ENCODE assay signal across 8 mouse cellular contexts in genomic region chr11:77875847-77876759, GRCm38 (mm10). TPM values are rescaled to one million over a fixed set of nuclear protein-coding genes. Genes with fewer than 3 reads are reported as not detected.
DNase-seq lines count a peak whose midpoint lies in the region; ATAC-seq and TF ChIP-seq lines count a peak whose summit lies in the region.

No protein-coding gene starts in this region.

- peaks cover 3% of the 10 kb centered on the region for H3K4me1 ChIP-seq in heart, adult 2 months (ENCODE audit: control insufficient read depth, insufficient read depth, low read length)
- H3K4me1 ChIP-seq in heart, embryonic 15.5 days (replicated peaks), result peaks cover 47% of the 10 kb centered on the region
- H3K4me1 ChIP-seq in midbrain, embryonic 15.5 days, result peaks cover 49% of the 10 kb centered on the region

- peak in 1 of 2 experiments; percentile 35 for DNase-seq in heart, adult 2 months
- DNase-seq in heart, postnatal 25 days (ENCODE audit: low spot score), result no peak
- peak; percentile 49 for DNase-seq in cerebellum, adult 11 months
- DNase-seq in urinary bladder, postnatal 36 days (ENCODE audit: low spot score in 2 of 2), result no peak
- DNase-seq in left cerebral cortex, postnatal 10 days (ENCODE audit: extremely low spot score in 1 of 2, low spot score in 2 of 2), result no peak

- no peak overlapping the region for H3K9ac ChIP-seq in heart, adult 2 months (ENCODE audit: low read depth, low read length)
- no peak overlapping the region for H3K9ac ChIP-seq in heart, embryonic 15.5 days
- H3K9ac ChIP-seq in midbrain, embryonic 15.5 days, result no peak overlapping the region

- no peaks in the 10 kb centered on the region for H3K36me3 ChIP-seq in heart, adult 2 months (ENCODE audit: control insufficient read depth, insufficient read depth, low read length)
- H3K36me3 ChIP-seq in heart, embryonic 15.5 days, result no peaks in the 10 kb centered on the region
- H3K36me3 ChIP-seq in midbrain, embryonic 15.5 days (replicated peaks), result no peaks in the 10 kb centered on the region

- no peaks in the 10 kb centered on the region for H3K79me2 ChIP-seq in heart, adult 2 months (replicated peaks; ENCODE audit: control insufficient read depth, insufficient read depth, low read length)

- H3K9me3 ChIP-seq in heart, embryonic 15.5 days (replicated peaks), result no peaks in the 10 kb centered on the region
- no peaks in the 10 kb centered on the region for H3K9me3 ChIP-seq in midbrain, embryonic 15.5 days

- H3K4me2 ChIP-seq in heart, embryonic 15.5 days, result peak overlapping the region; percentile 49
- H3K4me2 ChIP-seq in midbrain, embryonic 15.5 days, result no peak overlapping the region

- intact Hi-C loops in heart, adult 2 months (cut with DNase I), result no loop called here
- intact Hi-C loops in heart, postnatal 25 days (cut with DNase I), result no loop called here
- intact Hi-C loops in left cerebral cortex, postnatal 10 days (cut with DNase I), result no loop called here

- WGBS in heart, adult 2 months, result 35% methylated on average over 26 of the region's 26 CpGs
- WGBS in heart, embryonic 15.5 days, result 30% methylated on average over 26 of the region's 26 CpGs
- WGBS in midbrain, embryonic 15.5 days, result 45% methylated on average over 26 of the region's 26 CpGs

- no peaks in the 10 kb centered on the region for H3K27me3 ChIP-seq in heart, adult 2 months (ENCODE audit: control insufficient read depth, insufficient read depth, low read length)
- H3K27me3 ChIP-seq in heart, embryonic 15.5 days, result no peaks in the 10 kb centered on the region
- no peaks in the 10 kb centered on the region for H3K27me3 ChIP-seq in midbrain, embryonic 15.5 days (replicated peaks)

- H3K4me3 ChIP-seq in heart, adult 2 months, result no peak overlapping the region
- H3K4me3 ChIP-seq in heart, embryonic 15.5 days, result peak overlapping the region; percentile 3; the same call in 1 of the 2 replicates
- no peak overlapping the region for H3K4me3 ChIP-seq in midbrain, embryonic 15.5 days

- no peak for TF ChIP-seq CTCF in heart, adult 2 months (IDR thresholded peaks at IDR 0.05)

- TF ChIP-seq POLR2A in heart, adult 2 months (IDR thresholded peaks at IDR 0.05; ENCODE audit: insufficient read depth, low read depth, low read length), result no peak

- ATAC-seq in heart, embryonic 15.5 days (replicated peaks; ENCODE audit: insufficient number of reproducible peaks, insufficient read depth, low FRiP score, low read depth), result peak; percentile 66
- ATAC-seq in midbrain, embryonic 15.5 days (replicated peaks), result peak; percentile 43
- no peak for ATAC-seq in erythroblast, adult 5-6 weeks (replicated peaks; ENCODE audit: low FRiP score, poor library complexity, severe bottlenecking)

- peak overlapping the region; percentile 15; the same call in 1 of the 2 replicates for H3K27ac ChIP-seq in heart, adult 2 months
- peak overlapping the region; percentile 86 for H3K27ac ChIP-seq in heart, embryonic 15.5 days
- peak overlapping the region; percentile 74 for H3K27ac ChIP-seq in midbrain, embryonic 15.5 days

- no peak for TF ChIP-seq EP300 in heart, adult 2 months (IDR thresholded peaks at IDR 0.05; ENCODE audit: insufficient read depth, low read depth, low read length)

RNA-seq across cellular contexts. Expression of gene Pipox, which starts 17.8 kb away (rescaled TPM):
- under 1 TPM; 0.52 to 0.77 TPM for total RNA-seq in heart, adult 2 months (2021)
- 0.47 and 0.82 TPM in 2 replicates for polyA plus RNA-seq in heart, adult 2 months (2012; rRNA removed)
- total RNA-seq in heart, postnatal 25 days (2021), result 1 to 10 TPM in 1 of 2 experiments, under 1 TPM in 1; 0.52 to 1.3 TPM
- polyA plus RNA-seq in heart, embryonic 15.5 days (2015; fragmentation: Nextera tagmentation; extraction: Ambion mirVana), result 3.0 and 3.3 TPM in 2 replicates
- 5.7 and 6.7 TPM in 2 replicates for polyA plus RNA-seq in midbrain, embryonic 15.5 days (2015; fragmentation: Nextera tagmentation; extraction: Ambion mirVana)
- 1 to 10 TPM in 1 of 2 experiments, under 1 TPM in 1; 0.49 to 1.6 TPM for total RNA-seq in left cerebral cortex, postnatal 10 days (2021)
- not detected in 2 replicates for total RNA-seq in erythroblast, adult 5-6 weeks (2015; ENCODE audit: low replicate concordance)
- not detected in 2 replicates for total RNA-seq in erythroblast, adult 5-6 weeks (2017; ENCODE audit: low replicate concordance)

RNA-seq across cellular contexts. Expression of gene Sez6, which starts 54.5 kb away (rescaled TPM):
- total RNA-seq in heart, adult 2 months (2021), result under 1 TPM; 0.68 to 0.80 TPM
- 0.59 and 0.70 TPM in 2 replicates for polyA plus RNA-seq in heart, adult 2 months (2012; rRNA removed)
- total RNA-seq in heart, postnatal 25 days (2021), result under 1 TPM; 0.21 to 0.22 TPM
- 0.05 and 0.15 TPM in 2 replicates for polyA plus RNA-seq in heart, embryonic 15.5 days (2015; fragmentation: Nextera tagmentation; extraction: Ambion mirVana)
- polyA plus RNA-seq in midbrain, embryonic 15.5 days (2015; fragmentation: Nextera tagmentation; extraction: Ambion mirVana), result 159 and 162 TPM in 2 replicates
- total RNA-seq in left cerebral cortex, postnatal 10 days (2021), result 100 to 1,000 TPM; 226 to 231 TPM
- total RNA-seq in erythroblast, adult 5-6 weeks (2015; ENCODE audit: low replicate concordance), result not detected in 2 replicates
- not detected in 2 replicates for total RNA-seq in erythroblast, adult 5-6 weeks (2017; ENCODE audit: low replicate concordance)

Comparison
In these comparisons a context has a peak if more than half of its experiments do, and no peak if none do; other contexts are left out.
1. H3K27ac ChIP-seq: peak in every context shown above with its lines; median percentile 86 in heart, embryonic 15.5 days; 74 in midbrain, embryonic 15.5 days; 15 in heart, adult 2 months.
2. RNA of gene Sez6, which starts 54.5 kb away (total RNA-seq): 226 to 231 TPM in left cerebral cortex, postnatal 10 days; 0.68 to 0.80 TPM in heart, adult 2 months, 0.21 to 0.22 TPM in heart, postnatal 25 days and not detected in erythroblast, adult 5-6 weeks; every median in the first group is over 100 times any median in the second.